Mouse (Mus musculus): ENCODE measurements around the gene Slc7a4. TPM values are rescaled to one million over a fixed set of nuclear protein-coding genes. Genes with fewer than 3 reads are reported as not detected.
A peak's percentile ranks its signal among the peaks of the same experiment; 100 is the strongest.
"Not testable (repeated sequence)": the region's sequence is repeated elsewhere in the genome, so short reads cannot be mapped to it uniquely, and the experiment has no call there.

The Slc7a4 gene
- polyA plus RNA-seq, 1 experiment from 2014 or later: 9.8 TPM

- ATAC-seq (ENCODE audit: extremely low read depth, insufficient number of reproducible peaks, low FRiP score, low TSS enrichment): peak; percentile 55; the same call in 1 of the 2 replicates
- WGBS: 2% methylated on average over 22 of the region's 22 CpGs
- H3K9me3 ChIP-seq: no peaks in the 10 kb centered on the region
- H3K4me2 ChIP-seq: peak within 1 kb of the TSS; percentile 74
- peak within 1 kb of the TSS; percentile 45 for H3K4me3 ChIP-seq
- H3K9ac ChIP-seq: peak within 1 kb of the TSS; percentile 64
- H3K27ac ChIP-seq (replicated peaks): peak within 1 kb of the TSS; percentile 67
- H3K4me1 ChIP-seq: peaks cover 41% of the 10 kb centered on the region
- H3K36me3 ChIP-seq: no peaks in the 10 kb centered on the region
- H3K27me3 ChIP-seq (replicated peaks): peaks cover 14% of the 10 kb centered on the region
Measured at GRCm38 (mm10) chr16:17561128-17561750, 21.8 kb downstream of the Slc7a4 start, which contains the start of gene Lrrc74b. Gene Lrrc74b, minus strand, starts transcription at chr16:17561247.

DNA sequence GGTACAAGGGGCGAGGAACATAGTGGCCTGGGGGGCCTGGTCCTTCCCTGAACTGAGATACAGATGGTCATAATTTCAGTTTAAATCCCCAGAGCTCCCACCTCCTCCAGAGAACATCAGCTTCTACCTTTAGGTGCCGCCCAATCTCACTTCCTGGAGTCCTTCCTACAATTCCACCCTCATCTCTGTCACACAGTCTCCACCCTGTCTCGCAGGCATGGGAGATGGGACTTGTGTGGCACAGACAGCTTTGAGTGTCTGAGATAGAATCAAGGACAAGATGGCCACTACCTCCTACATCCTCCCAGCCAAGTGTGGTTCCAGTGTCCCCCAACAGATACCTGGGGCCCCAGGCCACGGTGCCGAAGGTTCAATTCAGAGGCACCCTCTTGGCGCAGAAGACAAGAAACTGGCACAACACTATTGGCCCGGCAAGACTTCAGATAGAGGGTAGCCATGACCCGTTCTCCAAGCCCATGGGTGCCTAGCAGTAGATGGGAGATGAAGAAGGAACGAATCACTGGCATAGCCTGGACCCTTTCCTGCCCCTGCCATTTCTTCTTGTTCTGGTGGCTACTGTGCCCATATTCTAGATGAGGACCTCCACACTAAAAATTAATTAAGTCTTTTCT is 23.5 kb downstream of the Slc7a4 start:
- no peak for ATAC-seq (ENCODE audit: extremely low read depth, insufficient number of reproducible peaks, low FRiP score, low TSS enrichment)
- H3K4me1 ChIP-seq: peaks cover 54% of the 10 kb centered on the region
- H3K36me3 ChIP-seq: no peaks in the 10 kb centered on the region
- H3K4me3 ChIP-seq: peak overlapping the region; percentile 11; the same call in 1 of the 2 replicates
- peak overlapping the region; percentile 62; the same call in 1 of the 2 replicates for H3K9ac ChIP-seq
- H3K27me3 ChIP-seq (replicated peaks): peaks cover 10% of the 10 kb centered on the region; the same call in 1 of the 2 replicates
- peak overlapping the region; percentile 20; the same call in 1 of the 2 replicates for H3K27ac ChIP-seq (replicated peaks)
- 65% methylated on average over 9 of the region's 9 CpGs for WGBS
- peak overlapping the region; percentile 57 for H3K4me2 ChIP-seq
- no peaks in the 10 kb centered on the region for H3K9me3 ChIP-seq

DNA sequence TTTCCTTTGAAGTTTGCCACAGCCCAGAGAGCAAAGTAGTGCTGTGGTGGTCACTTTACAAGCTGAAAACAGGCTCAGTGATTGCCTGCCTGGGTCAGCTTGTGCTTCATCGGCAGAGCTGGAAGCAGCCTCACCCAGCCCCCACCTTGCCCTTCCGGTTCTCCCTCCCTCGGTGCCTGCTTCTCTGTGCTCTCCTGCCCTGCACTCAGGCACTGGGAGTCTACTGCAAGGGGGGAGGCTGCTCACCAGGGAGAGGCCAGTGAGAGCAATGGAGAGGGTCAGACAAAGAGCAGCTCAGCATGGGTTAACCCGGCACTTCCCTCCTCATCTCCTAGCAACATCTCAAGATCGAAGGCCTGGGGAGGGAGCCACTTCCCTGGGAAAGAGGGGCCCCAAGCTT is 24.2 kb downstream of the Slc7a4 start:
- ATAC-seq (ENCODE audit: extremely low read depth, insufficient number of reproducible peaks, low FRiP score, low TSS enrichment): no peak

GRCm38 (mm10) chr16:17557947-17558480 is 25.0 kb downstream of the Slc7a4 start:
- peak overlapping the region; percentile 51 for H3K27ac ChIP-seq (replicated peaks)
- H3K4me3 ChIP-seq: peak overlapping the region; percentile 11; the same call in 1 of the 2 replicates
- peak overlapping the region; percentile 57 for H3K4me2 ChIP-seq
- ATAC-seq (ENCODE audit: extremely low read depth, insufficient number of reproducible peaks, low FRiP score, low TSS enrichment): no peak
- H3K27me3 ChIP-seq (replicated peaks): peaks cover 9% of the 10 kb centered on the region; the same call in 1 of the 2 replicates
- peak overlapping the region; percentile 62 for H3K9ac ChIP-seq
- H3K36me3 ChIP-seq: no peaks in the 10 kb centered on the region
- 0% methylated on average over 5 of the region's 5 CpGs for WGBS
- peaks cover 65% of the 10 kb centered on the region for H3K4me1 ChIP-seq
- H3K9me3 ChIP-seq: no peaks in the 10 kb centered on the region

More for the DNA sequence above, 24.2 kb downstream of the Slc7a4 start:
- H3K27me3 ChIP-seq (replicated peaks): peaks cover 10% of the 10 kb centered on the region; the same call in 1 of the 2 replicates
- peaks cover 61% of the 10 kb centered on the region for H3K4me1 ChIP-seq
- H3K27ac ChIP-seq (replicated peaks): peak overlapping the region; percentile 51
- 1% methylated on average over 5 of the region's 5 CpGs for WGBS
- no peaks in the 10 kb centered on the region for H3K9me3 ChIP-seq
- no peaks in the 10 kb centered on the region for H3K36me3 ChIP-seq
- peak overlapping the region; percentile 57 for H3K4me2 ChIP-seq
- H3K4me3 ChIP-seq: peak overlapping the region; percentile 11
- H3K9ac ChIP-seq: peak overlapping the region; percentile 62

- Histone ChIP-seq H3K27me3 (replicated peaks) (no peaks in the 10 kb centered on the region; the same call in 1 of the 2 replicates), H3K9me3 (no peaks in the 10 kb centered on the region), H3K4me3 (no peak overlapping the region), H3K36me3 (no peaks in the 10 kb centered on the region), H3K4me1 (peaks cover 57% of the 10 kb centered on the region), H3K27ac (replicated peaks) (no peak overlapping the region), H3K9ac (no peak overlapping the region), H3K4me2 (no peak overlapping the region)
- ATAC-seq (ENCODE audit: extremely low read depth, insufficient number of reproducible peaks, low FRiP score, low TSS enrichment): no peak
- 50% methylated on average over 4 of the region's 4 CpGs for WGBS
Measured at GRCm38 (mm10) chr16:17556907-17557306, 26.1 kb downstream of the Slc7a4 start.

GRCm38 (mm10) chr16:17556180-17556579 is 26.8 kb downstream of the Slc7a4 start:
- H3K4me1 ChIP-seq: peaks cover 50% of the 10 kb centered on the region
- 89% methylated on average over 4 of the region's 4 CpGs for WGBS
- H3K9me3 ChIP-seq: no peaks in the 10 kb centered on the region
- H3K4me2 ChIP-seq: no peak overlapping the region
- no peak overlapping the region for H3K4me3 ChIP-seq
- no peak overlapping the region for H3K9ac ChIP-seq
- ATAC-seq (ENCODE audit: extremely low read depth, insufficient number of reproducible peaks, low FRiP score, low TSS enrichment): no peak
- H3K27ac ChIP-seq (replicated peaks): no peak overlapping the region
- no peaks in the 10 kb centered on the region; the same call in 1 of the 2 replicates for H3K27me3 ChIP-seq (replicated peaks)
- no peaks in the 10 kb centered on the region for H3K36me3 ChIP-seq

GRCm38 (mm10) chr16:17554702-17555101 is 28.3 kb downstream of the Slc7a4 start:
- Histone ChIP-seq H3K4me2 (peak overlapping the region; percentile 71), H3K27ac (replicated peaks) (peak overlapping the region; percentile 87), H3K4me1 (peaks cover 42% of the 10 kb centered on the region), H3K9ac (peak overlapping the region; percentile 70), H3K4me3 (peak overlapping the region; percentile 44)
- peak; percentile 40; the same call in 1 of the 2 replicates for ATAC-seq (ENCODE audit: extremely low read depth, insufficient number of reproducible peaks, low FRiP score, low TSS enrichment)
- WGBS: 9% methylated on average over 4 of the region's 4 CpGs
- H3K36me3 ChIP-seq; H3K9me3 ChIP-seq; H3K27me3 ChIP-seq (replicated peaks): not testable (repeated sequence)

DNA sequence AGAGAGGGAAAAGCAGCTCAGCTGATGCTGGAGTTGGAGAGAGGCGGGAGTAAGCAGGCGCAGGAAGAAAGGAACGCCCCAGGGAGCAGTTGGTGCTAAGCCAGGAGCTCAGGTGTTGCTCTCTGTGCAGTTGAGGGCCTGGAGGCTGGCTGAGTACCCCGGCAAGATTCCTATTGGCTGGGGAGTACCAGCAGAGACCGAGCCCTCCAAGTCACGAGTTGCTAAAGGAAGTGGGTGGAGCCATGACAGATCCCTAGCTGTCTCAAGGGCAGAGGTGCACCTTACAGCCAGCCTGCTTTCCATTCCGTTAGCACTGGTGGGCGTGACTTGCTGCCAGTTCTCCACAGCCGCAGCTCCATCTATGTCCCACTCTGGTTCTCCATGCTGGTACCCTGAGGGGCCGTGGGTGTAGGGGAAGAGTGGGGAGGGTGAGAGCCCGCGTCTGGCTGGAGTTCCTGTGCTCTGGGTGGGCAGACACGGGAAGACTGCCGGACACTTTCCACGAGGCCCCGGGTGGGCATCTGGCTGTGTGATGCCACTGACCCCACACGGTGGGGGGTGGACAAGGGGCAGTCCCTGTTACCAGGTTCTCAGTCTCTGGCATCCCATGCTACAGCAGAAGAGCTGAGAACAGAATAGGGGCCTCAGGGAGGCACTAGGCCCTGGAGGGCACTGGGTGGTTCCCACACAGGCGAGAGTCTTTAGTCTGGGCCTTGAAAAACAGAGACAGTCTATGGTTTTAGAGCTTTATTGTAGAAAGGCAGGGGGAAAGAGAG is 28.9 kb downstream of the Slc7a4 start:
- peak overlapping the region; percentile 87 for H3K27ac ChIP-seq (replicated peaks)
- H3K36me3 ChIP-seq: no peaks in the 10 kb centered on the region
- H3K27me3 ChIP-seq (replicated peaks): peaks cover 4% of the 10 kb centered on the region; the same call in 1 of the 2 replicates
- H3K4me3 ChIP-seq: peak overlapping the region; percentile 44
- H3K4me2 ChIP-seq: peak overlapping the region; percentile 71
- peak overlapping the region; percentile 70 for H3K9ac ChIP-seq
- no peaks in the 10 kb centered on the region for H3K9me3 ChIP-seq
- 6% methylated on average over 18 of the region's 18 CpGs for WGBS
- peaks cover 40% of the 10 kb centered on the region for H3K4me1 ChIP-seq
- peak; percentile 87 for ATAC-seq (ENCODE audit: extremely low read depth, insufficient number of reproducible peaks, low FRiP score, low TSS enrichment)

DNA sequence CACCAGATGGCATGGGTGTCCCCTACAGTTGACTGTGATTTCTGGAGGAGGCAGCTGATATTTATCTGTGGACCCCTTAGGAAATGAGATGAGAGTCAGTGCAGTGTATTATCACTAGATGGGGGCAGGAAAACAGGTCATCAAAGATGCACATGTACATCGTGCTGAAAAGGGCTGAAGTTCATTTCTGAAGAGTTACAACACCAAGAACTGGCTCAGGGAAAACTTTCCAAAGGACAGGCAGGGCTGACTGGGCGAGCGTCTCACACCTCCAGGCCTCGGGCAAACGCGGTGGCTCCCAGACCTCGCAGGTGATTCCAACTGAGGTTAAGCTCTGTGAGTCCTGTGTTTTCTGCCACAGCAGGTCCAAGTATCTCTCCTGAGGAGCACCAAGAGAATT is 30.2 kb downstream of the Slc7a4 start:
- Histone ChIP-seq H3K4me2 (no peak overlapping the region), H3K36me3 (no peaks in the 10 kb centered on the region), H3K27ac (replicated peaks) (no peak overlapping the region), H3K27me3 (replicated peaks) (peaks cover 4% of the 10 kb centered on the region; the same call in 1 of the 2 replicates), H3K4me1 (peaks cover 27% of the 10 kb centered on the region), H3K4me3 (no peak overlapping the region), H3K9ac (no peak overlapping the region), H3K9me3 (no peaks in the 10 kb centered on the region)
- ATAC-seq (ENCODE audit: extremely low read depth, insufficient number of reproducible peaks, low FRiP score, low TSS enrichment): no peak
- 62% methylated on average over 7 of the region's 7 CpGs for WGBS

GRCm38 (mm10) chr16:17542632-17543031 is 40.4 kb downstream of the Slc7a4 start:
- 71% methylated on average over 2 of the region's 2 CpGs for WGBS
- H3K9ac ChIP-seq: no peak overlapping the region
- H3K4me2 ChIP-seq: no peak overlapping the region
- peaks cover 40% of the 10 kb centered on the region for H3K27me3 ChIP-seq (replicated peaks)
- H3K27ac ChIP-seq (replicated peaks): no peak overlapping the region
- H3K9me3 ChIP-seq: no peaks in the 10 kb centered on the region
- no peaks in the 10 kb centered on the region for H3K36me3 ChIP-seq
- no peaks in the 10 kb centered on the region for H3K4me1 ChIP-seq
- no peak overlapping the region for H3K4me3 ChIP-seq
- no peak for ATAC-seq (ENCODE audit: extremely low read depth, insufficient number of reproducible peaks, low FRiP score, low TSS enrichment)

- no peak for ATAC-seq (ENCODE audit: extremely low read depth, insufficient number of reproducible peaks, low FRiP score, low TSS enrichment)
- 76% methylated on average over 3 of the region's 3 CpGs for WGBS
- peaks cover 30% of the 10 kb centered on the region for H3K27me3 ChIP-seq (replicated peaks)
Measured at GRCm38 (mm10) chr16:17536584-17536983, 46.4 kb downstream of the Slc7a4 start.

More at GRCm38 (mm10) chr16:17536584-17536983, 46.4 kb downstream of the Slc7a4 start:
- H3K9ac ChIP-seq: no peak overlapping the region
- H3K36me3 ChIP-seq: no peaks in the 10 kb centered on the region
- H3K27ac ChIP-seq (replicated peaks): no peak overlapping the region
- no peak overlapping the region for H3K4me3 ChIP-seq
- peaks cover 5% of the 10 kb centered on the region for H3K4me1 ChIP-seq
- H3K9me3 ChIP-seq: no peaks in the 10 kb centered on the region
- H3K4me2 ChIP-seq: no peak overlapping the region

Measured in heart, embryonic 13.5 days (tissue).